Mouse (Mus musculus): ENCODE measurements at regions not wholly inside any gene's neighbourhood (a gene's known extent, or its start where the extent isn't known, plus 50 kb on each side); places are given as distances from the start of the nearest gene placed in this dataset.

GRCm38 (mm10) chr8:25332120-25332607 is 508.0 kb upstream of the Adam5 start:
- TF ChIP-seq CTCF (IDR thresholded peaks at IDR 0.05; ENCODE audit: borderline replicate concordance, insufficient read depth, low read depth, low read length) (no peak), POLR2A (IDR thresholded peaks at IDR 0.05; ENCODE audit: borderline replicate concordance, insufficient read depth, low read length) (no peak)
